Mouse (Mus musculus) spleen, adult 2 months (tissue): ENCODE measurements around the gene Map4k2.

ENCODE experiments used
- CTCF ChIP-seq: fragments of 200-500 bp; IDR thresholded peaks from 2 replicates; pipeline ENCODE4 v1.5.1; 2011; ENCODE audit warnings: mild to moderate bottlenecking, inconsistent platforms; ENCODE audit not compliant: insufficient read depth, insufficient read length, insufficient replicate concordance; ENCODE audit errors: extremely low read depth
- POLR2A ChIP-seq: fragments of 200-500 bp; IDR thresholded peaks from 2 replicates; pipeline ENCODE4 v1.6.1; 2011; ENCODE audit warnings: low read depth, low read length, inconsistent platforms

DNA sequence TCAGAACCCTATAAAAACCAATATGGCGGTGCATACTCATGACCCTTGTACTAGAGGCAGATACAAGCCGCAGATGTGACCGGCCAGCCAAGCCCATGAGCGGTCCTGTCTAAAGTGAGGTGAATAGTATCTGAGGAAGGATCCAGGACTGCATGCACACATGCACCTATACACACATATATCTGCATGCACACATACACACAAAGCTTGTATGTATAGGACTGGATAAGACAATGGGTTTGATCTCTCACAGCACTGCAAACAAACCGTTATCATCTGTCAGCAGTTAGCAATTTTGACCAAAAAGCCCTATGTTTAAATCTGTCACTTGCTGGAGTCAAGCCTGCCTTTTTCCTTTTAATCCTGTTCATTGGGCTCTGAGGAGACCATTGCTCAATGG is 38.8 kb upstream of the Map4k2 start:
- no peak for TF ChIP-seq CTCF
- no peak for TF ChIP-seq POLR2A
